Mouse (Mus musculus): ENCODE measurements around the gene Spata2l. TPM values are rescaled to one million over a fixed set of nuclear protein-coding genes. Genes with fewer than 3 reads are reported as not detected.
A peak's percentile ranks its signal among the peaks of the same experiment; 100 is the strongest.
"Not testable (repeated sequence)": the region's sequence is repeated elsewhere in the genome, so short reads cannot be mapped to it uniquely, and the experiment has no call there.

Spata2l gene
- polyA plus RNA-seq, 1 experiment from 2014 or later, result 7.8 TPM

GRCm38 (mm10) chr8:123213118-123213772, 22.8 kb downstream of the Spata2l start:
- no peak; the same call in 1 of the 2 replicates for ATAC-seq
- Histone ChIP-seq H3K27ac (ENCODE audit: low read length) (no peak overlapping the region), H3K4me2 (ENCODE audit: low read length) (peak overlapping the region; percentile 69), H3K4me1 (replicated peaks; ENCODE audit: control insufficient read depth, insufficient read depth, low read length) (peaks cover 15% of the 10 kb centered on the region), H3K4me3 (replicated peaks; ENCODE audit: low read length) (peak overlapping the region; percentile 64), H3K27me3 (replicated peaks; ENCODE audit: control insufficient read depth, insufficient read depth, low read length) (no peaks in the 10 kb centered on the region; the same call in 1 of the 2 replicates), H3K36me3 (ENCODE audit: control insufficient read depth, insufficient read depth) (peaks cover 2% of the 10 kb centered on the region; the same call in 1 of the 2 replicates), H3K9ac (replicated peaks; ENCODE audit: low read depth, low read length) (peak overlapping the region; percentile 77), H3K9me3 (ENCODE audit: control insufficient read depth, low read length) (no peaks in the 10 kb centered on the region)
- 18% methylated on average over 22 of the region's 22 CpGs for WGBS

GRCm38 (mm10) chr8:123212321-123213117, 23.5 kb downstream of the Spata2l start, which contains the start of the genes Chmp1a and Spata33:
Gene Chmp1a (minus strand): TSS chr8:123212763.
Gene Spata33 (plus strand): TSS chr8:123212832.
- Histone ChIP-seq H3K4me2 (ENCODE audit: low read length) (peak within 1 kb of the TSS; percentile 92), H3K27ac (ENCODE audit: low read length) (no peak within 1 kb of the TSS), H3K9ac (replicated peaks; ENCODE audit: low read depth, low read length) (peak within 1 kb of the TSS; percentile 77), H3K36me3 (ENCODE audit: control insufficient read depth, insufficient read depth) (peaks cover 3% of the 10 kb centered on the region), H3K4me1 (replicated peaks; ENCODE audit: control insufficient read depth, insufficient read depth, low read length) (peaks cover 15% of the 10 kb centered on the region), H3K9me3 (ENCODE audit: control insufficient read depth, low read length) (no peaks in the 10 kb centered on the region), H3K27me3 (replicated peaks; ENCODE audit: control insufficient read depth, insufficient read depth, low read length) (no peaks in the 10 kb centered on the region; the same call in 1 of the 2 replicates), H3K4me3 (replicated peaks; ENCODE audit: low read length) (peak within 1 kb of the TSS; percentile 64)
- WGBS, result under 1% methylated on average over 75 of the region's 76 CpGs
- peak; percentile 97 for ATAC-seq

GRCm38 (mm10) chr8:123211876-123212275, 24.2 kb downstream of the Spata2l start:
- ATAC-seq, result no peak
- H3K27me3 ChIP-seq (replicated peaks; ENCODE audit: control insufficient read depth, insufficient read depth, low read length), result no peaks in the 10 kb centered on the region; the same call in 1 of the 2 replicates

GRCm38 (mm10) chr8:123203571-123203970, 32.5 kb downstream of the Spata2l start:
- 83% methylated on average over 3 of the region's 3 CpGs for WGBS
- Histone ChIP-seq H3K9ac (replicated peaks; ENCODE audit: low read depth, low read length) (no peak overlapping the region), H3K4me3 (replicated peaks; ENCODE audit: low read length) (no peak overlapping the region), H3K27ac (ENCODE audit: low read length) (no peak overlapping the region), H3K4me1 (replicated peaks; ENCODE audit: control insufficient read depth, insufficient read depth, low read length) (no peaks in the 10 kb centered on the region), H3K9me3 (ENCODE audit: control insufficient read depth, low read length) (no peaks in the 10 kb centered on the region), H3K36me3 (ENCODE audit: control insufficient read depth, insufficient read depth) (peaks cover 21% of the 10 kb centered on the region), H3K4me2 (ENCODE audit: low read length) (no peak overlapping the region), H3K27me3 (replicated peaks; ENCODE audit: control insufficient read depth, insufficient read depth, low read length) (no peaks in the 10 kb centered on the region)
- ATAC-seq, result no peak

More at GRCm38 (mm10) chr8:123211876-123212275, 24.2 kb downstream of the Spata2l start:
- peak overlapping the region; percentile 77 for H3K9ac ChIP-seq (replicated peaks; ENCODE audit: low read depth, low read length)
- peak overlapping the region; percentile 92 for H3K4me2 ChIP-seq (ENCODE audit: low read length)
- H3K4me3 ChIP-seq (replicated peaks; ENCODE audit: low read length), result peak overlapping the region; percentile 64
- H3K27ac ChIP-seq (ENCODE audit: low read length), result no peak overlapping the region
- peaks cover 9% of the 10 kb centered on the region for H3K36me3 ChIP-seq (ENCODE audit: control insufficient read depth, insufficient read depth)
- peaks cover 15% of the 10 kb centered on the region for H3K4me1 ChIP-seq (replicated peaks; ENCODE audit: control insufficient read depth, insufficient read depth, low read length)
- H3K9me3 ChIP-seq (ENCODE audit: control insufficient read depth, low read length), result no peaks in the 10 kb centered on the region
- WGBS, result 54% methylated on average over 10 of the region's 10 CpGs

- 24% methylated on average over 5 of the region's 5 CpGs for WGBS
- Histone ChIP-seq H3K4me2 (ENCODE audit: low read length) (no peak overlapping the region), H3K9me3 (ENCODE audit: control insufficient read depth, low read length) (no peaks in the 10 kb centered on the region), H3K27ac (ENCODE audit: low read length) (no peak overlapping the region), H3K4me1 (replicated peaks; ENCODE audit: control insufficient read depth, insufficient read depth, low read length) (no peaks in the 10 kb centered on the region), H3K9ac (replicated peaks; ENCODE audit: low read depth, low read length) (peak overlapping the region; percentile 46), H3K27me3 (replicated peaks; ENCODE audit: control insufficient read depth, insufficient read depth, low read length) (no peaks in the 10 kb centered on the region), H3K36me3 (ENCODE audit: control insufficient read depth, insufficient read depth) (peaks cover 15% of the 10 kb centered on the region), H3K4me3 (replicated peaks; ENCODE audit: low read length) (no peak overlapping the region)
- ATAC-seq, result peak; percentile 49
Observed at GRCm38 (mm10) chr8:123202288-123202687, 33.7 kb downstream of the Spata2l start.

- no peaks in the 10 kb centered on the region for H3K9me3 ChIP-seq (ENCODE audit: control insufficient read depth, low read length)
- no peak overlapping the region for H3K4me3 ChIP-seq (replicated peaks; ENCODE audit: low read length)
- 77% methylated on average over 14 of the region's 14 CpGs for WGBS
- H3K4me1 ChIP-seq (replicated peaks; ENCODE audit: control insufficient read depth, insufficient read depth, low read length), result no peaks in the 10 kb centered on the region
- H3K27ac ChIP-seq (ENCODE audit: low read length), result no peak overlapping the region
- H3K27me3 ChIP-seq (replicated peaks; ENCODE audit: control insufficient read depth, insufficient read depth, low read length), result no peaks in the 10 kb centered on the region
- H3K4me2 ChIP-seq (ENCODE audit: low read length), result no peak overlapping the region
- H3K36me3 ChIP-seq (ENCODE audit: control insufficient read depth, insufficient read depth), result no peaks in the 10 kb centered on the region
- no peak overlapping the region for H3K9ac ChIP-seq (replicated peaks; ENCODE audit: low read depth, low read length)
- no peak for ATAC-seq
Observed at GRCm38 (mm10) chr8:123199864-123200263, 36.2 kb downstream of the Spata2l start.

- not testable (repeated sequence) for H3K9me3 ChIP-seq (ENCODE audit: control insufficient read depth, low read length); H3K4me3 ChIP-seq (replicated peaks; ENCODE audit: low read length); H3K27ac ChIP-seq (ENCODE audit: low read length); H3K4me1 ChIP-seq (replicated peaks; ENCODE audit: control insufficient read depth, insufficient read depth, low read length); ATAC-seq; H3K4me2 ChIP-seq (ENCODE audit: low read length); H3K9ac ChIP-seq (replicated peaks; ENCODE audit: low read depth, low read length); H3K27me3 ChIP-seq (replicated peaks; ENCODE audit: control insufficient read depth, insufficient read depth, low read length); H3K36me3 ChIP-seq (ENCODE audit: control insufficient read depth, insufficient read depth)
- 80% methylated on average over 5 of the region's 5 CpGs for WGBS
Observed at GRCm38 (mm10) chr8:123197016-123197415, 39.0 kb downstream of the Spata2l start.

GRCm38 (mm10) chr8:123193771-123194170, 42.3 kb downstream of the Spata2l start:
- no peak overlapping the region for H3K9ac ChIP-seq (replicated peaks; ENCODE audit: low read depth, low read length)
- 89% methylated on average over 9 of the region's 9 CpGs for WGBS
- H3K4me1 ChIP-seq (replicated peaks; ENCODE audit: control insufficient read depth, insufficient read depth, low read length), result no peaks in the 10 kb centered on the region
- ATAC-seq, result no peak
- no peaks in the 10 kb centered on the region for H3K36me3 ChIP-seq (ENCODE audit: control insufficient read depth, insufficient read depth)
- no peak overlapping the region for H3K4me3 ChIP-seq (replicated peaks; ENCODE audit: low read length)
- no peaks in the 10 kb centered on the region for H3K9me3 ChIP-seq (ENCODE audit: control insufficient read depth, low read length)
- no peak overlapping the region for H3K4me2 ChIP-seq (ENCODE audit: low read length)
- no peaks in the 10 kb centered on the region for H3K27me3 ChIP-seq (replicated peaks; ENCODE audit: control insufficient read depth, insufficient read depth, low read length)
- H3K27ac ChIP-seq (ENCODE audit: low read length), result no peak overlapping the region

- H3K4me3 ChIP-seq (replicated peaks; ENCODE audit: low read length), result no peak overlapping the region
- no peak overlapping the region for H3K27ac ChIP-seq (ENCODE audit: low read length)
- 55% methylated on average over 8 of the region's 8 CpGs for WGBS
- H3K27me3 ChIP-seq (replicated peaks; ENCODE audit: control insufficient read depth, insufficient read depth, low read length), result no peaks in the 10 kb centered on the region
- ATAC-seq, result no peak
- H3K9ac ChIP-seq (replicated peaks; ENCODE audit: low read depth, low read length), result no peak overlapping the region
- no peaks in the 10 kb centered on the region for H3K9me3 ChIP-seq (ENCODE audit: control insufficient read depth, low read length)
- H3K4me1 ChIP-seq (replicated peaks; ENCODE audit: control insufficient read depth, insufficient read depth, low read length), result no peaks in the 10 kb centered on the region
- H3K36me3 ChIP-seq (ENCODE audit: control insufficient read depth, insufficient read depth), result no peaks in the 10 kb centered on the region
- no peak overlapping the region for H3K4me2 ChIP-seq (ENCODE audit: low read length)
Observed at GRCm38 (mm10) chr8:123191908-123192307, 44.1 kb downstream of the Spata2l start.
